Mouse (Mus musculus): ENCODE measurements around the gene Ccl24. TPM values are rescaled to one million over a fixed set of nuclear protein-coding genes. Genes with fewer than 3 reads are reported as not detected.

Ccl24 gene
- polyA plus RNA-seq, 1 experiment from 2014 or later = 1.4 TPM

GRCm38 (mm10) chr5:135544032-135544558, 28.8 kb downstream of the Ccl24 start:
- H3K4me3 ChIP-seq (ENCODE audit: low read depth, low read length) = peak overlapping the region; percentile 72
- 7% methylated on average over 15 of the region's 15 CpGs for WGBS
- no peaks in the 10 kb centered on the region for H3K4me1 ChIP-seq (ENCODE audit: control insufficient read depth, insufficient read depth, low read length)
- H3K9ac ChIP-seq (replicated peaks; ENCODE audit: low read length) = peak overlapping the region; percentile 64
- H3K27ac ChIP-seq (replicated peaks; ENCODE audit: low read depth, low read length) = no peak overlapping the region
- H3K4me2 ChIP-seq (ENCODE audit: low read depth, low read length) = peak overlapping the region; percentile 90
- H3K27me3 ChIP-seq (ENCODE audit: control insufficient read depth, insufficient read depth, low read length) = no peaks in the 10 kb centered on the region
- no peaks in the 10 kb centered on the region for H3K9me3 ChIP-seq (replicated peaks; ENCODE audit: control insufficient read depth, low read length)
- peak; percentile 11 for DNase-seq (ENCODE audit: low spot score)
- H3K36me3 ChIP-seq (replicated peaks; ENCODE audit: control insufficient read depth, insufficient read depth, low read depth, low read length) = no peaks in the 10 kb centered on the region
- ATAC-seq (replicated peaks; ENCODE audit: insufficient number of reproducible peaks, low FRiP score, low TSS enrichment, low read depth) = no peak

- ATAC-seq (replicated peaks; ENCODE audit: insufficient number of reproducible peaks, low FRiP score, low TSS enrichment, low read depth) (no peak), DNase-seq (ENCODE audit: low spot score) (no peak)
- no peak overlapping the region for H3K9ac ChIP-seq (replicated peaks; ENCODE audit: low read length)
- no peaks in the 10 kb centered on the region for H3K36me3 ChIP-seq (replicated peaks; ENCODE audit: control insufficient read depth, insufficient read depth, low read depth, low read length)
- no peak overlapping the region for H3K4me2 ChIP-seq (ENCODE audit: low read depth, low read length)
- H3K27ac ChIP-seq (replicated peaks; ENCODE audit: low read depth, low read length) = no peak overlapping the region
- no peaks in the 10 kb centered on the region for H3K4me1 ChIP-seq (ENCODE audit: control insufficient read depth, insufficient read depth, low read length)
- H3K27me3 ChIP-seq (ENCODE audit: control insufficient read depth, insufficient read depth, low read length) = no peaks in the 10 kb centered on the region
- 82% methylated on average over 10 of the region's 10 CpGs for WGBS
- no peak overlapping the region for H3K4me3 ChIP-seq (ENCODE audit: low read depth, low read length)
- H3K9me3 ChIP-seq (replicated peaks; ENCODE audit: control insufficient read depth, low read length) = no peaks in the 10 kb centered on the region
Observed at GRCm38 (mm10) chr5:135537794-135538214, 35.0 kb downstream of the Ccl24 start.

GRCm38 (mm10) chr5:135537326-135537725, 35.5 kb downstream of the Ccl24 start:
- no peaks in the 10 kb centered on the region for H3K9me3 ChIP-seq (replicated peaks; ENCODE audit: control insufficient read depth, low read length)
- ATAC-seq (replicated peaks; ENCODE audit: insufficient number of reproducible peaks, low FRiP score, low TSS enrichment, low read depth) (no peak), DNase-seq (ENCODE audit: low spot score) (no peak)
- no peak overlapping the region for H3K27ac ChIP-seq (replicated peaks; ENCODE audit: low read depth, low read length)
- H3K4me1 ChIP-seq (ENCODE audit: control insufficient read depth, insufficient read depth, low read length) = no peaks in the 10 kb centered on the region
- H3K4me3 ChIP-seq (ENCODE audit: low read depth, low read length) = no peak overlapping the region
- no peak overlapping the region for H3K9ac ChIP-seq (replicated peaks; ENCODE audit: low read length)
- H3K27me3 ChIP-seq (ENCODE audit: control insufficient read depth, insufficient read depth, low read length) = no peaks in the 10 kb centered on the region
- H3K4me2 ChIP-seq (ENCODE audit: low read depth, low read length) = no peak overlapping the region
- H3K36me3 ChIP-seq (replicated peaks; ENCODE audit: control insufficient read depth, insufficient read depth, low read depth, low read length) = no peaks in the 10 kb centered on the region
- WGBS = 81% methylated on average over 4 of the region's 4 CpGs

- no peaks in the 10 kb centered on the region for H3K27me3 ChIP-seq (ENCODE audit: control insufficient read depth, insufficient read depth, low read length)
- no peaks in the 10 kb centered on the region for H3K36me3 ChIP-seq (replicated peaks; ENCODE audit: control insufficient read depth, insufficient read depth, low read depth, low read length)
- H3K9me3 ChIP-seq (replicated peaks; ENCODE audit: control insufficient read depth, low read length) = no peaks in the 10 kb centered on the region
- ATAC-seq (replicated peaks; ENCODE audit: insufficient number of reproducible peaks, low FRiP score, low TSS enrichment, low read depth) = no peak
- no peak for DNase-seq (ENCODE audit: low spot score)
- H3K4me2 ChIP-seq (ENCODE audit: low read depth, low read length) = no peak overlapping the region
- no peak overlapping the region for H3K4me3 ChIP-seq (ENCODE audit: low read depth, low read length)
- no peak overlapping the region for H3K9ac ChIP-seq (replicated peaks; ENCODE audit: low read length)
- H3K27ac ChIP-seq (replicated peaks; ENCODE audit: low read depth, low read length) = no peak overlapping the region
- no peaks in the 10 kb centered on the region for H3K4me1 ChIP-seq (ENCODE audit: control insufficient read depth, insufficient read depth, low read length)
Observed at GRCm38 (mm10) chr5:135535867-135536266, 37.0 kb downstream of the Ccl24 start.

- Histone ChIP-seq H3K36me3 (replicated peaks; ENCODE audit: control insufficient read depth, insufficient read depth, low read depth, low read length) (no peaks in the 10 kb centered on the region), H3K4me1 (ENCODE audit: control insufficient read depth, insufficient read depth, low read length) (no peaks in the 10 kb centered on the region), H3K4me3 (ENCODE audit: low read depth, low read length) (no peak overlapping the region), H3K4me2 (ENCODE audit: low read depth, low read length) (no peak overlapping the region), H3K9me3 (replicated peaks; ENCODE audit: control insufficient read depth, low read length) (no peaks in the 10 kb centered on the region), H3K27ac (replicated peaks; ENCODE audit: low read depth, low read length) (no peak overlapping the region), H3K27me3 (ENCODE audit: control insufficient read depth, insufficient read depth, low read length) (no peaks in the 10 kb centered on the region), H3K9ac (replicated peaks; ENCODE audit: low read length) (no peak overlapping the region)
- 79% methylated on average over 10 of the region's 10 CpGs for WGBS
- no peak for ATAC-seq (replicated peaks; ENCODE audit: insufficient number of reproducible peaks, low FRiP score, low TSS enrichment, low read depth)
- no peak for DNase-seq (ENCODE audit: low spot score)
Observed at GRCm38 (mm10) chr5:135533431-135533830, 39.4 kb downstream of the Ccl24 start.

- no peaks in the 10 kb centered on the region for H3K36me3 ChIP-seq (replicated peaks; ENCODE audit: control insufficient read depth, insufficient read depth, low read depth, low read length)
Observed at GRCm38 (mm10) chr5:135531306-135531845, 41.5 kb downstream of the Ccl24 start.

GRCm38 (mm10) chr5:135529964-135530363, 42.9 kb downstream of the Ccl24 start:
- no peak overlapping the region for H3K27ac ChIP-seq (replicated peaks; ENCODE audit: low read depth, low read length)
- no peak overlapping the region for H3K9ac ChIP-seq (replicated peaks; ENCODE audit: low read length)
- H3K27me3 ChIP-seq (ENCODE audit: control insufficient read depth, insufficient read depth, low read length) = no peaks in the 10 kb centered on the region
- WGBS = 72% methylated on average over 2 of the region's 2 CpGs
- no peaks in the 10 kb centered on the region for H3K4me1 ChIP-seq (ENCODE audit: control insufficient read depth, insufficient read depth, low read length)
- no peaks in the 10 kb centered on the region for H3K9me3 ChIP-seq (replicated peaks; ENCODE audit: control insufficient read depth, low read length)
- H3K36me3 ChIP-seq (replicated peaks; ENCODE audit: control insufficient read depth, insufficient read depth, low read depth, low read length) = no peaks in the 10 kb centered on the region
- ATAC-seq (replicated peaks; ENCODE audit: insufficient number of reproducible peaks, low FRiP score, low TSS enrichment, low read depth) (no peak), DNase-seq (ENCODE audit: low spot score) (no peak)
- no peak overlapping the region for H3K4me2 ChIP-seq (ENCODE audit: low read depth, low read length)
- H3K4me3 ChIP-seq (ENCODE audit: low read depth, low read length) = no peak overlapping the region

More at GRCm38 (mm10) chr5:135531306-135531845, 41.5 kb downstream of the Ccl24 start:
- ATAC-seq (replicated peaks; ENCODE audit: insufficient number of reproducible peaks, low FRiP score, low TSS enrichment, low read depth) (no peak), DNase-seq (ENCODE audit: low spot score) (no peak)
- Histone ChIP-seq H3K27ac (replicated peaks; ENCODE audit: low read depth, low read length) (no peak overlapping the region), H3K9ac (replicated peaks; ENCODE audit: low read length) (no peak overlapping the region), H3K4me3 (ENCODE audit: low read depth, low read length) (no peak overlapping the region), H3K27me3 (ENCODE audit: control insufficient read depth, insufficient read depth, low read length) (no peaks in the 10 kb centered on the region), H3K4me2 (ENCODE audit: low read depth, low read length) (no peak overlapping the region), H3K4me1 (ENCODE audit: control insufficient read depth, insufficient read depth, low read length) (no peaks in the 10 kb centered on the region), H3K9me3 (replicated peaks; ENCODE audit: control insufficient read depth, low read length) (no peaks in the 10 kb centered on the region)
- WGBS = 84% methylated on average over 11 of the region's 11 CpGs

GRCm38 (mm10) chr5:135529310-135529709, 43.5 kb downstream of the Ccl24 start:
- Histone ChIP-seq H3K4me3 (ENCODE audit: low read depth, low read length) (no peak overlapping the region), H3K4me2 (ENCODE audit: low read depth, low read length) (no peak overlapping the region), H3K27me3 (ENCODE audit: control insufficient read depth, insufficient read depth, low read length) (no peaks in the 10 kb centered on the region), H3K27ac (replicated peaks; ENCODE audit: low read depth, low read length) (no peak overlapping the region), H3K9ac (replicated peaks; ENCODE audit: low read length) (no peak overlapping the region), H3K4me1 (ENCODE audit: control insufficient read depth, insufficient read depth, low read length) (no peaks in the 10 kb centered on the region), H3K9me3 (replicated peaks; ENCODE audit: control insufficient read depth, low read length) (no peaks in the 10 kb centered on the region), H3K36me3 (replicated peaks; ENCODE audit: control insufficient read depth, insufficient read depth, low read depth, low read length) (no peaks in the 10 kb centered on the region)
- DNase-seq (ENCODE audit: low spot score) (no peak), ATAC-seq (replicated peaks; ENCODE audit: insufficient number of reproducible peaks, low FRiP score, low TSS enrichment, low read depth) (no peak)
- WGBS = 77% methylated on average over 3 of the region's 3 CpGs
